Mouse (Mus musculus) adrenal gland, adult 2 months (tissue): ENCODE data around the gene Psrc1. TPM values are rescaled to one million over a fixed set of nuclear protein-coding genes. Genes with fewer than 3 reads are reported as not detected.
A peak's percentile ranks its signal among the peaks of the same experiment; 100 is the strongest.

Experiments used
- DNase-seq: peaks from one replicate; pipeline ENCODE4 v3.0.0; 2021
- long read RNA-seq: library from polyadenylated mRNA; stranded (forward); transcript quantifications from one replicate; pipeline ENCODE4 v2.0.0, GENCODE M21; 2021
- polyA plus RNA-seq: library from polyadenylated mRNA; depleted of rRNA; stranded (reverse); fragments of >200 nt; gene quantifications from 2 replicates; pipeline ENCODE4 v1.2.3, GENCODE M21; 2012; rRNA removed
- total RNA-seq, 2 experiments: library from RNA; stranded (reverse); gene quantifications; 2 replicates each; pipeline ENCODE4 v1.2.3; 2021

Psrc1 gene
- total RNA-seq (1 to 10 TPM in 1 of 2 experiments, under 1 TPM in 1; 0.66 to 1.3 TPM), polyA plus RNA-seq (2.6 and 4.0 TPM in 2 replicates)
- long read RNA-seq: 0 reads

GRCm38 (mm10) chr3:108383485-108384354 lies at the start of gene Psrc1:
Gene Psrc1 (plus strand): TSS chr3:108383839.
- peak; percentile 94 for DNase-seq

- DNase-seq: no peak
Measured at GRCm38 (mm10) chr3:108336878-108337277, 46.8 kb upstream of the Psrc1 start.

- no peak for DNase-seq
Measured at GRCm38 (mm10) chr3:108341040-108341439, 42.6 kb upstream of the Psrc1 start.

GRCm38 (mm10) chr3:108342185-108342584 lies 41.5 kb upstream of the Psrc1 start:
- no peak for DNase-seq

GRCm38 (mm10) chr3:108345855-108346254 lies 37.8 kb upstream of the Psrc1 start:
- DNase-seq: no peak

- DNase-seq: no peak
Measured at GRCm38 (mm10) chr3:108348376-108348775, 35.3 kb upstream of the Psrc1 start.

- DNase-seq: no peak
Measured at GRCm38 (mm10) chr3:108355245-108355644, 28.4 kb upstream of the Psrc1 start.

- DNase-seq: no peak
Measured at GRCm38 (mm10) chr3:108357051-108357450, 26.6 kb upstream of the Psrc1 start.

- no peak for DNase-seq
Measured at GRCm38 (mm10) chr3:108358445-108358844, 25.2 kb upstream of the Psrc1 start.

GRCm38 (mm10) chr3:108360894-108361293 lies 22.7 kb upstream of the Psrc1 start:
- no peak for DNase-seq

GRCm38 (mm10) chr3:108363626-108364025 lies 20.0 kb upstream of the Psrc1 start:
- no peak for DNase-seq

- DNase-seq: no peak
Measured at GRCm38 (mm10) chr3:108364270-108364995, 19.2 kb upstream of the Psrc1 start, which contains the start of gene Mybphl. Gene Mybphl (plus strand): TSS chr3:108364911.

- DNase-seq: no peak
Measured at GRCm38 (mm10) chr3:108367173-108367572, 16.5 kb upstream of the Psrc1 start.

- no peak for DNase-seq
Measured at GRCm38 (mm10) chr3:108367828-108368227, 15.8 kb upstream of the Psrc1 start.

GRCm38 (mm10) chr3:108368721-108369120 lies 14.9 kb upstream of the Psrc1 start:
- DNase-seq: no peak

GRCm38 (mm10) chr3:108372274-108372673 lies 11.4 kb upstream of the Psrc1 start:
- DNase-seq: peak; percentile 27

- no peak for DNase-seq
Measured at GRCm38 (mm10) chr3:108372691-108373090, 10.9 kb upstream of the Psrc1 start.

- peak; percentile 12 for DNase-seq
Measured at GRCm38 (mm10) chr3:108378875-108379663, 4.6 kb upstream of the Psrc1 start.

- no peak for DNase-seq
Measured at GRCm38 (mm10) chr3:108380695-108381094, 2.9 kb upstream of the Psrc1 start.

GRCm38 (mm10) chr3:108381945-108382875 lies 1.4 kb upstream of the Psrc1 start:
- DNase-seq: no peak

GRCm38 (mm10) chr3:108384425-108384824 lies 786 bp downstream of the Psrc1 start:
- no peak for DNase-seq
